ENCODE assay signal across 16 mouse cellular contexts in genomic region chr16:10771769-10772510, GRCm38 (mm10). TPM values are rescaled to one million over a fixed set of nuclear protein-coding genes. Genes with fewer than 3 reads are reported as not detected.
DNase-seq lines count a peak whose midpoint lies in the region; ATAC-seq and TF ChIP-seq lines count a peak whose summit lies in the region.
"Had no signal": no experiment of that assay in that cellular context is flagged by ENCODE, and none has a peak within 500 bp of the region (broad histone marks: within the 10 kb centered on the region; RNA-seq: fewer than 3 reads in every experiment).

No protein-coding gene starts in this region.

- no peak for TF ChIP-seq CTCF in hindbrain, postnatal 0 days (IDR thresholded peaks at IDR 0.05; ENCODE audit: low read depth)

- H3K36me3 ChIP-seq in hindbrain, postnatal 0 days (ENCODE audit: insufficient read depth, low read length): no peaks in the 10 kb centered on the region
- H3K36me3 ChIP-seq in neural tube, embryonic 15.5 days: no peaks in the 10 kb centered on the region
- H3K36me3 ChIP-seq: forebrain, embryonic 12.5 days; midbrain, embryonic 10.5 days had no signal

- ATAC-seq in inflammation-experienced regulatory T-cells, adult 6 months: peak; percentile 84
- ATAC-seq in neutrophil, adult 5-6 weeks (ENCODE audit: extremely low read depth, insufficient number of reproducible peaks, low FRiP score, poor library complexity, severe bottlenecking): peak; percentile 44; the same call in 1 of the 2 replicates
- no peak for ATAC-seq in hindbrain, postnatal 0 days
- ATAC-seq in neural tube, embryonic 15.5 days (ENCODE audit: low FRiP score): no peak

- H3K4me2 ChIP-seq in hindbrain, postnatal 0 days (ENCODE audit: low read depth, low read length): no peak overlapping the region
- no peak overlapping the region for H3K4me2 ChIP-seq in neural tube, embryonic 15.5 days
- H3K4me2 ChIP-seq: forebrain, embryonic 12.5 days had no signal

- peak; percentile 42 for DNase-seq in lung, postnatal 36 days
- no peak for DNase-seq in lung, postnatal 10 days
- no peak for DNase-seq in hindbrain, postnatal 0 days (ENCODE audit: low spot score)
- no peak for DNase-seq in frontal cortex, postnatal 10 days (ENCODE audit: low spot score in 2 of 2)
- no peak for DNase-seq in gastrocnemius, postnatal 14 days
- DNase-seq: embryo, embryonic 11 days; kidney, postnatal 4 days; left cerebral cortex, postnatal 4 days had no signal

- no peaks in the 10 kb centered on the region for H3K27me3 ChIP-seq in hindbrain, postnatal 0 days (ENCODE audit: insufficient read depth, low read length)
- H3K27me3 ChIP-seq in neural tube, embryonic 15.5 days (replicated peaks): no peaks in the 10 kb centered on the region

- no peak overlapping the region for H3K4me3 ChIP-seq in hindbrain, postnatal 0 days (ENCODE audit: low read length)
- H3K4me3 ChIP-seq in neural tube, embryonic 15.5 days (replicated peaks): no peak overlapping the region
- H3K4me3 ChIP-seq: forebrain, embryonic 12.5 days; midbrain, embryonic 10.5 days had no signal

- no peak overlapping the region for H3K9ac ChIP-seq in hindbrain, postnatal 0 days (replicated peaks; ENCODE audit: low read length)
- no peak overlapping the region for H3K9ac ChIP-seq in neural tube, embryonic 15.5 days (replicated peaks)
- H3K9ac ChIP-seq: forebrain, embryonic 12.5 days had no signal

- no peaks in the 10 kb centered on the region for H3K9me3 ChIP-seq in hindbrain, postnatal 0 days (ENCODE audit: low read length)
- no peaks in the 10 kb centered on the region for H3K9me3 ChIP-seq in neural tube, embryonic 15.5 days (replicated peaks)
- H3K9me3 ChIP-seq: forebrain, embryonic 12.5 days; midbrain, embryonic 10.5 days had no signal

- no peaks in the 10 kb centered on the region for H3K4me1 ChIP-seq in hindbrain, postnatal 0 days (ENCODE audit: insufficient read depth, low read length)
- 0 out of 2 replicates have a peak, but pooled peaks cover 3% of the 10 kb centered on the region for H3K4me1 ChIP-seq in neural tube, embryonic 15.5 days
- H3K4me1 ChIP-seq: forebrain, embryonic 12.5 days had no signal

- no peak overlapping the region for H3K27ac ChIP-seq in hindbrain, postnatal 0 days
- H3K27ac ChIP-seq in neural tube, embryonic 15.5 days (replicated peaks): no peak overlapping the region
- H3K27ac ChIP-seq: forebrain, embryonic 12.5 days; midbrain, embryonic 10.5 days had no signal

- intact Hi-C loops in gastrocnemius, postnatal 14 days (cut with DNase I; ENCODE audit: low total_unique reads): no loop called here

- 69% methylated on average over 19 of the region's 19 CpGs for WGBS in hindbrain, postnatal 0 days
- WGBS in neural tube, embryonic 15.5 days: 49% methylated on average over 19 of the region's 19 CpGs

RNA-seq across cellular contexts. Expression of gene Socs1, which starts 13.4 kb away (rescaled TPM):
- 1 to 10 TPM; 3.9 to 4.7 (median 4.3) TPM for polyA plus RNA-seq in inflammation-experienced regulatory T-cells, adult 6 months (2017; shearing (Covaris generic))
- total RNA-seq in neutrophil, adult 5-6 weeks (2017): 3.5 and 3.7 TPM in 2 replicates
- total RNA-seq in hindbrain, postnatal 0 days (2014; rRNA removed): 5.8 and 6.8 TPM in 2 replicates
- 4.4 and 4.8 TPM in 2 replicates for polyA plus RNA-seq in hindbrain, postnatal 0 days (2015; fragmentation: Nextera tagmentation; extraction: Ambion mirVana)
- 5.7 and 11.9 TPM in 2 replicates for polyA plus RNA-seq in neural tube, embryonic 15.5 days (2015; fragmentation: Nextera tagmentation; extraction: Ambion mirVana)
- total RNA-seq in gastrocnemius, postnatal 14 days (2021): 1 to 10 TPM in 1 of 2 experiments, under 1 TPM in 1; 0.40 to 1.5 TPM

RNA-seq across cellular contexts. Expression of gene Tnp2, which starts 16.5 kb away (rescaled TPM):
- polyA plus RNA-seq in inflammation-experienced regulatory T-cells, adult 6 months (2017; shearing (Covaris generic)): 1 to 10 TPM; 6.3 to 9.8 (median 6.6) TPM
- not detected in 2 replicates for total RNA-seq in neutrophil, adult 5-6 weeks (2017)
- not detected in 2 replicates for total RNA-seq in hindbrain, postnatal 0 days (2014; rRNA removed)
- polyA plus RNA-seq in hindbrain, postnatal 0 days (2015; fragmentation: Nextera tagmentation; extraction: Ambion mirVana): not detected in 2 replicates
- polyA plus RNA-seq in neural tube, embryonic 15.5 days (2015; fragmentation: Nextera tagmentation; extraction: Ambion mirVana): not detected in 2 replicates
- total RNA-seq in gastrocnemius, postnatal 14 days (2021): not detected
- total RNA-seq: heart, adult 18-20 months; left cerebral cortex, postnatal 4 days; MEL had no signal
- polyA plus RNA-seq: brain, embryonic 14.5 days; forebrain, embryonic 12.5 days; midbrain, embryonic 10.5 days had no signal

RNA-seq across cellular contexts. Expression of gene Prm3, which starts 18.8 kb away (rescaled TPM):
- polyA plus RNA-seq in inflammation-experienced regulatory T-cells, adult 6 months (2017; shearing (Covaris generic)): not detected
- total RNA-seq in neutrophil, adult 5-6 weeks (2017): not detected in 2 replicates
- total RNA-seq in hindbrain, postnatal 0 days (2014; rRNA removed): not detected in 2 replicates
- polyA plus RNA-seq in hindbrain, postnatal 0 days (2015; fragmentation: Nextera tagmentation; extraction: Ambion mirVana): not detected in 2 replicates
- not detected in 2 replicates for polyA plus RNA-seq in neural tube, embryonic 15.5 days (2015; fragmentation: Nextera tagmentation; extraction: Ambion mirVana)
- total RNA-seq in gastrocnemius, postnatal 14 days (2021): not detected
- total RNA-seq: heart, adult 18-20 months; left cerebral cortex, postnatal 4 days; MEL had no signal
- polyA plus RNA-seq: brain, embryonic 14.5 days; forebrain, embryonic 12.5 days; midbrain, embryonic 10.5 days had no signal

RNA-seq across cellular contexts. Expression of gene Prm2, which starts 24.0 kb away (rescaled TPM):
- polyA plus RNA-seq in inflammation-experienced regulatory T-cells, adult 6 months (2017; shearing (Covaris generic)): not detected
- total RNA-seq in neutrophil, adult 5-6 weeks (2017): not detected in 2 replicates
- total RNA-seq in hindbrain, postnatal 0 days (2014; rRNA removed): not detected in 2 replicates
- not detected in 2 replicates for polyA plus RNA-seq in hindbrain, postnatal 0 days (2015; fragmentation: Nextera tagmentation; extraction: Ambion mirVana)
- not detected in 2 replicates for polyA plus RNA-seq in neural tube, embryonic 15.5 days (2015; fragmentation: Nextera tagmentation; extraction: Ambion mirVana)
- not detected for total RNA-seq in gastrocnemius, postnatal 14 days (2021)
- total RNA-seq: heart, adult 18-20 months; left cerebral cortex, postnatal 4 days; MEL had no signal
- polyA plus RNA-seq: brain, embryonic 14.5 days; forebrain, embryonic 12.5 days; midbrain, embryonic 10.5 days had no signal

RNA-seq across cellular contexts. Expression of gene Prm1, which starts 33.7 kb away (rescaled TPM):
- 1 to 10 TPM in 1 of 3 experiments, not detected in 2; 1.1 TPM for polyA plus RNA-seq in inflammation-experienced regulatory T-cells, adult 6 months (2017; shearing (Covaris generic))
- total RNA-seq in neutrophil, adult 5-6 weeks (2017): not detected in 2 replicates
- total RNA-seq in hindbrain, postnatal 0 days (2014; rRNA removed): not detected in 2 replicates
- polyA plus RNA-seq in hindbrain, postnatal 0 days (2015; fragmentation: Nextera tagmentation; extraction: Ambion mirVana): 0.70 TPM in 1 of 2 replicates, not detected in the other
- polyA plus RNA-seq in neural tube, embryonic 15.5 days (2015; fragmentation: Nextera tagmentation; extraction: Ambion mirVana): 0.50 and 0.89 TPM in 2 replicates
- not detected for total RNA-seq in gastrocnemius, postnatal 14 days (2021)
- total RNA-seq: heart, adult 18-20 months; left cerebral cortex, postnatal 4 days; MEL had no signal
- polyA plus RNA-seq: brain, embryonic 14.5 days; forebrain, embryonic 12.5 days; midbrain, embryonic 10.5 days had no signal

Comparison
In these comparisons a context has a peak if more than half of its experiments do, and no peak if none do; other contexts are left out.
1. ATAC-seq: peak in inflammation-experienced regulatory T-cells, adult 6 months (single experiment) and neutrophil, adult 5-6 weeks (single experiment); none in hindbrain, postnatal 0 days (single experiment) and neural tube, embryonic 15.5 days (single experiment).